Mouse (Mus musculus) hindbrain, embryonic 11.5 days (tissue): ENCODE results near the gene Idh2. TPM values are rescaled to one million over a fixed set of nuclear protein-coding genes. Genes with fewer than 3 reads are reported as not detected.
"Not testable (repeated sequence)": the region's sequence is repeated elsewhere in the genome, so short reads cannot be mapped to it uniquely, and the experiment has no call there.

Experiments used
- ATAC-seq: fragments of 200-750 bp; cut with Nextera tagmentation; 2 replicates; pipeline ENCODE4 v1.8.0; 2017; ENCODE audit warnings: mild to moderate bottlenecking, moderate TSS enrichment, moderate library complexity; ENCODE audit not compliant: low FRiP score
- DNase-seq: peaks from one replicate; pipeline ENCODE4 v3.0.0-alpha.2; 2015; ENCODE audit warnings: low spot score
- H3K27ac ChIP-seq: fragments of 300-500 bp; sonication (generic); 2 replicates; pipeline ENCODE4 v1.5.1; 2014; ENCODE audit warnings: mild to moderate bottlenecking, low read depth, low read length
- H3K27me3 ChIP-seq: fragments of 300-500 bp; sonication (generic); 2 replicates; pipeline ENCODE4 v1.6.1; 2014; ENCODE audit warnings: mild to moderate bottlenecking, low read length, moderate library complexity, mixed read lengths; ENCODE audit not compliant: control insufficient read depth, insufficient read depth
- H3K36me3 ChIP-seq: fragments of 300-500 bp; sonication (generic); 2 replicates; pipeline ENCODE4 v1.6.1; 2014; ENCODE audit warnings: mild to moderate bottlenecking, low read length, moderate library complexity, mixed read lengths; ENCODE audit not compliant: control insufficient read depth, insufficient read depth
- H3K4me1 ChIP-seq: fragments of 300-500 bp; sonication (generic); replicated peaks from 2 replicates; pipeline ENCODE4 v1.6.1; 2014; ENCODE audit warnings: low read length, mixed read lengths; ENCODE audit not compliant: control insufficient read depth, insufficient read depth
- H3K4me2 ChIP-seq: fragments of 300-500 bp; sonication (generic); replicated peaks from 2 replicates; pipeline ENCODE4 v1.6.1; 2014; ENCODE audit warnings: mild to moderate bottlenecking, low read depth, low read length
- H3K4me3 ChIP-seq: fragments of 300-500 bp; sonication (generic); 2 replicates; pipeline ENCODE4 v1.5.1; 2014; ENCODE audit warnings: low read depth, low read length
- H3K9ac ChIP-seq: fragments of 300-500 bp; sonication (generic); 2 replicates; pipeline ENCODE4 v1.6.1; 2014; ENCODE audit warnings: low read depth, low read length
- H3K9me3 ChIP-seq: fragments of 300-500 bp; sonication (generic); 2 replicates; pipeline ENCODE4 v1.6.1; 2016; ENCODE audit warnings: low read length; ENCODE audit not compliant: control insufficient read depth
- WGBS: fragments of 180-500 bp; shearing (Covaris S2); extraction: QIAGEN DNeasy Blood & Tissue Kit; methylation state at CpG from one replicate; pipeline ENCODE4 v1.1.7; 2014; 5-methylcytosine and 5-hydroxymethylcytosine counted together
- polyA plus RNA-seq: library from polyadenylated mRNA; unstranded; fragments of >200 nt; fragmentation: Nextera tagmentation; extraction: Ambion mirVana; gene quantifications from 2 replicates; pipeline ENCODE4 v1.2.1, GENCODE M21; 2014

The Idh2 gene
- polyA plus RNA-seq, 1 experiment from 2014 or later = 331 TPM

DNA sequence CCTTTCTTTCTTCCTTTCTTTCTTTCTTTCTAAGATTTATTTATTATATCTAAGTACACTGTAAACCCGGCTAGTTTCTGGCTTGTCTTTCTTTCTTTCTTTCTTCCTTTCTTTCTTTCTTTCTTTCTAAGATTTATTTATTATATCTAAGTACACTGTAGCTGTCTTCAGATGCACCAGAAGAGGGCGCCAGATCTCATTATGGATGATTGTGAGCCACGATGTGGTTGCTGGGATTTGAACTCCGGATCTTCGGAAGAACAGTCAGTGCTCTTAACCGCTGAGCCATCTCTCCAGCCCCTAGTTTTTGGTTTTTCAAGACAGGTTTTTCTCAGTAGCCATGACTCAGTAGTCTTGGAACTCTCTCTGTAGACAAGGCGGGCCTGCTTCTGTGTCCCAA lies 16.1 kb upstream of the Idh2 start:
- not testable (repeated sequence) for H3K4me2 ChIP-seq, H3K4me1 ChIP-seq, DNase-seq, H3K27me3 ChIP-seq, H3K27ac ChIP-seq, H3K36me3 ChIP-seq, H3K9ac ChIP-seq, ATAC-seq, H3K4me3 ChIP-seq, H3K9me3 ChIP-seq
- 76% methylated on average over 7 of the region's 7 CpGs for WGBS

DNA sequence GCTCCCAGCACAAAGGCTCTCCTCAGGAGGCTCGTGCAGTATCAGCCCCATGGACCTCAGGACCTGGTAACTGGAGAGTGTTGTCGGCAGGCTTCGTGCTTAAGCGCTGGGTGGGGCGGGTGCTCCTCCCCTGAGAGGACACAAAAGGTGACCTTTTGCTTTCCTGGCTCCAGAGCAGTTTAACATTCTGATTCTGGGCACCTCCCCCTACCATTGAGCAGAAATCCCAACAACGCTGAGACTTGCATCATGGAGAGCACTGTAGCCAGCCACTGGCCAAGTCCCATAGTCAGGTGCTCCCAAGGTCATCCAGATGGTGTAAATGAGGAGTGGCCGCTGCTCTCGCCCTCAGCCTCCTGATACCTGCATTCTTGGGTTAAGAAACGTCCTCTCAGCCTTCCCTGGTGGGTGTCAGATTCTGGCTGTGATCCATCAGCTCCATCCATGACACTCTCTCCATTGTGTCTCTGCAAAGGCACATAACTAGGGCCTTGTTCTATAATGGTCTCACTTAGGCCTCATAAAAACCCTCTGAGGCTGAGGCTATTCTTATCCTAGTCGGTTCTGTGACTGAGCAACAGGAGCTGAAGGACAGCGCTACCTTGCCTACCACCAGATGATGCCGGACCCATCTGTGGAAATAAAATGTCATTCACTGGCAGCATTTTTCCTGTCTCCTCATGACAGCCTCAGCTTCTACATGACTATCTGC lies 15.3 kb upstream of the Idh2 start:
- Histone ChIP-seq H3K4me3 (no peak overlapping the region), H3K36me3 (no peaks in the 10 kb centered on the region), H3K4me2 (no peak overlapping the region), H3K9ac (no peak overlapping the region), H3K27me3 (no peaks in the 10 kb centered on the region), H3K9me3 (no peaks in the 10 kb centered on the region), H3K4me1 (no peaks in the 10 kb centered on the region), H3K27ac (no peak overlapping the region)
- ATAC-seq (no peak), DNase-seq (no peak)
- WGBS = 39% methylated on average over 12 of the region's 12 CpGs

DNA sequence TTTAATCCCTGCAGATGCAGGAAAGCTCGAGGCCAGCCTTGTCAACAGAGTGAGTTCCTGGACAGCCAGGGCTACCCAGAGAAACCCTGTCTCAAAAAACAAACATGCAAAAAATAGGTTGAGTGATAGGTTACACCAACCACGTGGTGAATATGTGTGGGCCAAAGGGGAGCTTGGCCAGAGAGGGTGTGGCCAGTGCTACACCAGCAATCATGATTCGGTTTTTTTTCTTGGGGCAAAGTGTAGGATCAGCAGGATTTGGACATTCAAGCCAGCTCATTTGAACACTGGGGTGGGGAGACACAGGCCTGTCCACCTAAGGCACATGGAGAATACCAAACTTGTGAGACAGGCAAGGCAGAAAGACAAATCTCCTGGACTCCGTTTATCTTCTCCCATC lies 14.1 kb upstream of the Idh2 start:
- Histone ChIP-seq H3K27ac (no peak overlapping the region), H3K4me2 (no peak overlapping the region), H3K9ac (no peak overlapping the region), H3K9me3 (no peaks in the 10 kb centered on the region), H3K4me1 (no peaks in the 10 kb centered on the region), H3K36me3 (no peaks in the 10 kb centered on the region), H3K27me3 (no peaks in the 10 kb centered on the region), H3K4me3 (no peak overlapping the region)
- no peak for DNase-seq
- ATAC-seq = no peak
- WGBS = 80% methylated on average over 4 of the region's 4 CpGs

DNA sequence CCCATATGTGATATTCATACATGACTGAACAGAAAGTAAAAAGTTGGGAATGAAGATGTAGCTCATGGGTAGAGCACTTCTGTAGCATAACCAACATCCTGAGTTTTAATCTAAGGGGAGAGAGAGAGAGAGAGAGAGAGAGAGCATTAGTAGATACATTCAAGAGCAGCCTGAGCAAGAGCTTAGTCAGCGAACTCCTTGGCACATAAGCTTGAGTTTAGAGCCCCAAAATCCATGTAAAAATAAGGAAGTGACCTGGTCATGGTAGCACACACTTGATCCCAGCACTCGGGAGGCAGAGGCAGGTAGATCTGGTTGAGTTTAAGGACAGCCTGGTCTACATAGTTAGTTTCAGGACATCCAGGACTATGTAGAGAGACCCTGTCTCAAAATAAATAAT lies 8.5 kb upstream of the Idh2 start:
- no peak overlapping the region for H3K4me2 ChIP-seq
- H3K4me3 ChIP-seq = no peak overlapping the region
- H3K27me3 ChIP-seq = no peaks in the 10 kb centered on the region
- H3K36me3 ChIP-seq = no peaks in the 10 kb centered on the region
- no peak overlapping the region for H3K27ac ChIP-seq
- no peak for DNase-seq
- H3K4me1 ChIP-seq = no peaks in the 10 kb centered on the region
- H3K9ac ChIP-seq = no peak overlapping the region
- no peaks in the 10 kb centered on the region for H3K9me3 ChIP-seq
- WGBS = 87% methylated on average over 2 of the region's 2 CpGs
- ATAC-seq = no peak

DNA sequence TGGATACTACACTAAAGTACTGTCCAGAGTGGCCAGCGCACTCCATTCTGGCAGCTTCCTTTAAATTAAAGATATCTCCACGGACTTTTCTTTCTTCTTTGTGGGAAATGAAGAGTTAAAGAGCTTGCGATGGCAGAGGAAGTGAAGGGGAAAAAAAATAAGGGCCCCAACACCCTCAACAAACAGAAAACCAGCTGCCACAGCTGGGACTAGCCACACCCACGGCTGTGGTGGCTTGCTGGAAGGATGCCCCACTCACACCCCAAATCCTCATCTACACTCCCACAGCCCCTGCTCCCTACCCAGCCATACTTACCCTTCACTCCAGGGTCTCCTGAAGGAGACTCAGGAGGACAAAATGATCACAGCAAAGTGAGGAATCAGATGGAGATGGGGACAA lies 7.9 kb upstream of the Idh2 start:
- H3K9me3 ChIP-seq = no peaks in the 10 kb centered on the region
- H3K4me2 ChIP-seq = no peak overlapping the region
- no peaks in the 10 kb centered on the region for H3K27me3 ChIP-seq
- H3K4me3 ChIP-seq = no peak overlapping the region
- WGBS = 69% methylated on average over 4 of the region's 4 CpGs
- no peak overlapping the region for H3K9ac ChIP-seq
- H3K27ac ChIP-seq = no peak overlapping the region
- no peaks in the 10 kb centered on the region for H3K4me1 ChIP-seq
- no peaks in the 10 kb centered on the region for H3K36me3 ChIP-seq
- DNase-seq = no peak
- no peak for ATAC-seq

DNA sequence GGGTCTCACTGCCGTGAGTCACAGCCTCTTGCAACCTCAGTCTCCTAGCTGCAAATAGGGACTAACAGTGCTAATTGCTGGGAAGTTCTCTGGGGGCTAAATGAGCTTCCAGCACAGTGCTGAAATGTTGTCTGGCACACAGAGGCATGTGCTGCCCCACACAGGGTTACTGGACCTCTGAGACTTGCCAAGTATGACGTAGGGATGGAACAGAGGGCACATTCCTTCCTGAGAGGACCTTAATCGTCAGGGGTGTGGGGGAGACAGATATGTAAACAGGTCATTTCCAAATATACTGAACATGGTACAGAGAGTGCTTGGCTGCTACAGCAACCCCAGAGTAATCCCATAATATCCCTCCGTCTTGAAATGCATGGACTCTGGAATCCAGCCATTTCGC lies 5.9 kb upstream of the Idh2 start:
- H3K27me3 ChIP-seq = no peaks in the 10 kb centered on the region
- H3K27ac ChIP-seq = no peak overlapping the region
- ATAC-seq = no peak
- H3K4me2 ChIP-seq = no peak overlapping the region
- no peak for DNase-seq
- no peaks in the 10 kb centered on the region for H3K36me3 ChIP-seq
- no peaks in the 10 kb centered on the region for H3K4me1 ChIP-seq
- no peak overlapping the region for H3K9ac ChIP-seq
- 82% methylated on average over 5 of the region's 5 CpGs for WGBS
- H3K4me3 ChIP-seq = no peak overlapping the region
- H3K9me3 ChIP-seq = no peaks in the 10 kb centered on the region

DNA sequence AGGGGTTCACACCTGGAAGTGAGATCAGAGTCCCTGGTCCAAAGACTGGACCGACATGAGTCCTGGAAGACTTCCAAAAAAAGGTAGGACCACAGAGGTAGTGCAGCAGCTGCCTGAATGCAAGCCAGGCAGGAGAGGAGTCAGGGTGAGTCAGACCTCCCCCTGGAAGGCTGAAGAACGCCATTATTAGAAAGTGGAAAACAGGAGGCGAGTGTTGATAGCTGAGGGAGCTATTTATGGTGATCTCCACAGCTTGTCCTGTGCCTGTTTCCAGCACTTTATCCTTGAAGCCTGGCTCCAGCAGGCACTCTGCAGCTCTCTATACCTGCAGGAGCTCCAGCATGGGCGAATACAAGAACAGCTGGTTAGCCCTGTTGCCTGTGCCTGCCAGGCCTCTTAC lies 4.0 kb upstream of the Idh2 start:
- H3K4me1 ChIP-seq = no peaks in the 10 kb centered on the region
- H3K27me3 ChIP-seq = no peaks in the 10 kb centered on the region
- H3K9me3 ChIP-seq = no peaks in the 10 kb centered on the region
- WGBS = 88% methylated on average over 4 of the region's 4 CpGs
- ATAC-seq (no peak), DNase-seq (no peak)
- H3K9ac ChIP-seq = no peak overlapping the region
- no peak overlapping the region for H3K27ac ChIP-seq
- H3K36me3 ChIP-seq = no peaks in the 10 kb centered on the region
- no peak overlapping the region for H3K4me3 ChIP-seq
- no peak overlapping the region for H3K4me2 ChIP-seq

DNA sequence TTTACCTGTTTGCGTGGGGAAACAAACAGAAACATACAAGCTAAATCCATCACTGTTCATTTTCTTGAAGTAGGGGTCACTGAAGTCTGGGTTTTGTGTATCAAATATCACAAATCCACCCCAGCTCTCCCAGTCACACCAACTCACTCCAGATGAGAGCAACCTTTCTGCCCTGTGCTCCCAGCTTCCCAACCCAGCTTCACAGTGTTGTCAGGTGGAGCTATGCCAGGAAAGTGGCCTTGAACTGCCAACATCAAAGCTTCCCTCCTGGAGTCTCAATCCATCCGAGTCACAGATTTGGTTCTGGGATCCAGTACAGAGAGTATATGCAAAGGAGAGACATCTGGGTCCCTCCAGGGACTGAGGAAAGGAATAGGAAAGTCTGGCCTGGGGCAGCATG lies 966 bp upstream of the Idh2 start:
- DNase-seq (no peak), ATAC-seq (no peak)
- H3K27me3 ChIP-seq = no peaks in the 10 kb centered on the region
- no peaks in the 10 kb centered on the region for H3K4me1 ChIP-seq
- WGBS = 76% methylated on average over 2 of the region's 2 CpGs
- no peak overlapping the region for H3K4me3 ChIP-seq
- no peak overlapping the region for H3K9ac ChIP-seq
- H3K9me3 ChIP-seq = no peaks in the 10 kb centered on the region
- H3K4me2 ChIP-seq = no peak overlapping the region
- no peaks in the 10 kb centered on the region for H3K36me3 ChIP-seq
- H3K27ac ChIP-seq = no peak overlapping the region

DNA sequence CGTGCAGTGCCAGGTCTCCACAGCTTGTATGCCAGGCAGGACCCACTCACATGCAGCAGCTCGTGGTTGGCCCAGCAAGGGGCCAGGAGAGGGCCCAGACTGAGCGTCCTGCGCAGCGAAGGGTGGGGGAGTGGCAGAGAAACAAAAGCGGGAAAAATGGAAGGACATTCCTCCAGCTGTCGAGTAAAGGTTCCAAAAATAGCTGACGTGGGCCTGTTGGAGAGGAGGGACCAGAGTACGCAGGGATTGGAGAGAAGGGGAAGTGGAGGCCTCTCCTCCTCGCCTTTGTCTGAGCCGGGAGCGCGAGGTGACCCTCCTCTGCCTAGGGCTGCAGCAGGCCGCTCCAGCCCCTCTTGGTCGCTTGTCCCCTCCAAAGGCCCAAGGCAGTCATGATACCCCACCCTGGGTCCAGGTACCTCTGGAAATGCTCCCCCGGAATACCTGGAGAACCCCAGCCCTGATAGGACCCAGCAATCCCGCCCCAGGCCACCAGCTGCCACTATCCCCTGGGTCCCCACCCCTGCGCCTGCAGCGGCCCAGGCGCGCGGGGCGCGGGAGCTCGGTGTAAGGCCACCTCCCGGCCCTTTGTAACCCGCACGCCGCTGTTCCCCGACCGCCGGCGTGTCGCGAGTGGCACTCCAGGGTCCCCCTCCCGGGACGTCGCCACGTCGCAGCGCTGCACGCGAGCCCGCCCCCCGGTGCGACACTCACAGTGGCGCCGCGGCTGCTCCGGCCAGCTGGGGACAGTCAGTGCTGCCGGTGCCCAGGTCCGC lies 555 bp downstream of the Idh2 start:
- Histone ChIP-seq H3K36me3 (no peaks in the 10 kb centered on the region), H3K27ac (peak overlapping the region; percentile 94), H3K4me3 (peak overlapping the region; percentile 95), H3K9me3 (no peaks in the 10 kb centered on the region), H3K4me1 (no peaks in the 10 kb centered on the region), H3K4me2 (peak overlapping the region; percentile 93), H3K9ac (peak overlapping the region; percentile 96), H3K27me3 (no peaks in the 10 kb centered on the region)
- peak; percentile 86 for ATAC-seq
- under 1% methylated on average over 41 of the region's 52 CpGs for WGBS
- DNase-seq = peak; percentile 78
